Mouse (Mus musculus) ovary, postnatal 14 days (tissue): ENCODE data around the gene 2310039H08Rik.
"Not testable (repeated sequence)": the region's sequence is repeated elsewhere in the genome, so short reads cannot be mapped to it uniquely, and the experiment has no call there.

Experiments used
- DNase-seq: peaks from one replicate; pipeline ENCODE4 v3.0.0; 2022; ENCODE audit warnings: low spot score

The 2310039H08Rik gene

GRCm38 (mm10) chr17:46763544-46763943 is 8.9 kb upstream of the 2310039H08Rik start, which contains the start of gene Ptcra:
Gene Ptcra, minus strand, starts transcription at chr17:46763712.
- DNase-seq = no peak

- DNase-seq = not testable (repeated sequence)
Observed at GRCm38 (mm10) chr17:46764916-46765315, 7.5 kb upstream of the 2310039H08Rik start.

- no peak for DNase-seq
Observed at GRCm38 (mm10) chr17:46767868-46768267, 4.6 kb upstream of the 2310039H08Rik start.

GRCm38 (mm10) chr17:46770546-46770945 is 1.9 kb upstream of the 2310039H08Rik start:
- DNase-seq = no peak

- no peak for DNase-seq
Observed at GRCm38 (mm10) chr17:46771025-46771424, 1.4 kb upstream of the 2310039H08Rik start.

DNA sequence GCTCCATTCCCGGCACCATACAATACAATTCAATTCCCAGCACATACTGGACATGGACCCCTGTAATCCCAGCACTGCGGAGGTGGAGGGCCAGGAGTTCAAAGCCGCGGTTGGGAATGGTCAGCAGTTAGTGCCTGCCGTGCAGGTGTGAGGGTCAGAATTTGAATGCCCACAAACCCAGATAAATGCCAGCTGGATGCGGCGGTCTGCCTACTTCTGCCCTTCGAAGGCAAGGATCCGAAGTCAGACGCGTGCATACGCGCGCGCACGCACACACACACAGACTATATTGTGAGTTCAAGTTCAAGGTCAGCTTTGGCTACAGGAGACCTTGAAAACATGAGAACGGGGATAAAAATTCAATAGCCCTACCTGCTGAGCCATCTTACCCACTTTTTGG is 819 bp upstream of the 2310039H08Rik start:
- DNase-seq = no peak

GRCm38 (mm10) chr17:46772038-46772403 is 414 bp upstream of the 2310039H08Rik start:
- no peak for DNase-seq

GRCm38 (mm10) chr17:46773278-46774130 is 1.1 kb downstream of the 2310039H08Rik start:
- DNase-seq = no peak

- DNase-seq = no peak
Observed at GRCm38 (mm10) chr17:46774131-46774472, 1.7 kb downstream of the 2310039H08Rik start.

GRCm38 (mm10) chr17:46775070-46775469 is 2.6 kb downstream of the 2310039H08Rik start:
- DNase-seq = no peak

- no peak for DNase-seq
Observed at GRCm38 (mm10) chr17:46776087-46776486, 3.7 kb downstream of the 2310039H08Rik start.

DNA sequence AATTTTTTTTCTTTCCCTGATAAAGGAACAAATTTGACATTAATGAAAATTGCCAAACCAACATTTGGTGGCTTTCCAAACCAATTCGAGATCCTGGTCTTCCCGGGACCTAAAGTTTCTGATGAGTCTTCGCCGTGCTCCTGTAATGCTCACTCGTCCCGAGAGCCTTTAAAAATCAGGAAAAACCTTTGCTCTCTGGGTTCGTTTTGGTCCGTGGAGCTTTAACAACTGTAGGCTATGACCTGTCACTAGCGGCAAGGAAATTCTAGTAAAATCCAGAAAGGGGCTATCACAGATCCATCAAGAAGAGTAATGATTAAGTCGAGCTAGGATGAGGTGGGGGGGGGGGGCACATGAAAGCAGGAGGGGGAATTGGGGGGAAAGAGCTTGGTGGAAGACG is 9.4 kb downstream of the 2310039H08Rik start:
- DNase-seq = no peak

GRCm38 (mm10) chr17:46782341-46783221 is 10.1 kb downstream of the 2310039H08Rik start, which contains the start of gene Rpl7l1:
Gene Rpl7l1, minus strand, starts transcription at chr17:46782672.
- DNase-seq = peak; percentile 89

DNA sequence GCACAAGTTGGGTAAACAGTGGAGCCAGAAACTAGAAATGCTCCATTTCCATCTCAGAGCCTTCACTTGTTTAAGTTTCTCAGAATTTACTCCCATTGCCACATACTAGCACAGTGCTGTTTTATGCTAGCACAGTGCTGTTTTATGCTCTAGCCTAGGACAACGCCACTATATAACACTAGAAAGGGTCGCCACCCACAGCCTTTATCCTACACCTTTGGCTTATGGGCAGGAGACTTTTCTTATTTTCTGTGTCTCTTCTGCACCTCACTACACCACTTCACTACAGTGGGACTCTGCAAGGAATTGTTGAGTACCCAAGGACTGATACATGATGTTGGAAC is 10.8 kb downstream of the 2310039H08Rik start:
- DNase-seq = no peak

GRCm38 (mm10) chr17:46786952-46787351 is 14.5 kb downstream of the 2310039H08Rik start:
- DNase-seq = no peak

- DNase-seq = not testable (repeated sequence)
Observed at GRCm38 (mm10) chr17:46787974-46788373, 15.5 kb downstream of the 2310039H08Rik start.

- no peak for DNase-seq
Observed at GRCm38 (mm10) chr17:46792963-46793362, 20.5 kb downstream of the 2310039H08Rik start.

DNA sequence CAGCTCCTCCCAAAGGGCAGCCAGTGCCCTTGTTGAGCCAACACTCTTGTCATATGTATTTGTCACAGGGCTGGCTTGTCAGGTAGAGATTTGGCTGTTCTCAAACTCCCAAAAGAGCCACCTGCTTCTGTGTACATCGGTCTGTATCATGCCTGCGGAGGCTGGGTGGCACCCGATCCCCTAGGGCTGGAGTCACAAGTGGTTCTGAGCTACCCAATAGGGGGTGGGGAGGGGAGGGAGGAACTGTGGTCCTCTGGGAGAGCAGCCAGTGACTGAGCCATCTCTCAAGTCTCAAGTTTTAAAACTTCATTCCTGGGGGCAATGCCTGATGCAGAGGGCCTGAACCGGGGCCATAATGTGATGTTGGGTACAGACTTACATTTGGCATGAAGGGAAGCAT is 24.3 kb downstream of the 2310039H08Rik start:
- DNase-seq = no peak

DNA sequence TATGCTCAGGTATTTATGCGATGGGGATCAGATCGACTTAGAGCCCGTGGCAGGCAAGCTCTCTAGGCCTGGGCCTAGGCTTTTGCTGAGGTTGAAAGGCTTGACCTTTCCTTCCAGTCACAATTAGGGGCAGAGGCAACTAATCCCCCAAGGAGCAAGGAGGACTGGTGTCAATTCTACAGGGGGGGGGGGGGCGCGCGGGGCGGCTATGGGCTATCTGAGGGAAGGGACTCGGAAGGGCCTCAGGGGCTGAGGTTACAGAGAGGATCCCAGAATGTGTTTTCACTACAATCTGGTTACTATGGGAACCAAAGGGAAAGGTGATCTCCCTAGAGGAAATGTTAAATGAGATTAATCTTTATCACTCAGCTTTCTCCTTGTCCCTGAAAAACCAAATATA is 25.0 kb downstream of the 2310039H08Rik start:
- no peak for DNase-seq

GRCm38 (mm10) chr17:46799680-46800079 is 27.2 kb downstream of the 2310039H08Rik start:
- no peak for DNase-seq

GRCm38 (mm10) chr17:46801761-46802160 is 29.3 kb downstream of the 2310039H08Rik start:
- DNase-seq = no peak

- DNase-seq = no peak
Observed at GRCm38 (mm10) chr17:46808376-46808775, 35.9 kb downstream of the 2310039H08Rik start.
